Mouse (Mus musculus) G1E (cell line): ENCODE measurements around the gene Rsph6a.

Experiments
- CTCF ChIP-seq: IDR thresholded peaks from 2 replicates; pipeline ENCODE4 v1.5.1; 2012; ENCODE audit warnings: low read depth, low read length, inconsistent platforms, mixed read lengths
- GATA1 ChIP-seq: IDR thresholded peaks from 2 replicates; pipeline ENCODE4 v1.6.1; 2012; ENCODE audit warnings: borderline replicate concordance, low read length, inconsistent platforms, mixed read lengths
- POLR2AphosphoS5 ChIP-seq: IDR thresholded peaks from 2 replicates; pipeline ENCODE4 v1.6.1; 2012; ENCODE audit warnings: low read depth, low read length, inconsistent platforms; ENCODE audit not compliant: insufficient replicate concordance
- TAL1 ChIP-seq: conservative IDR thresholded peaks from 2 replicates; pipeline ENCODE4 v1.6.1; 2012; ENCODE audit warnings: low read depth, low read length, inconsistent platforms, mixed read lengths

DNA sequence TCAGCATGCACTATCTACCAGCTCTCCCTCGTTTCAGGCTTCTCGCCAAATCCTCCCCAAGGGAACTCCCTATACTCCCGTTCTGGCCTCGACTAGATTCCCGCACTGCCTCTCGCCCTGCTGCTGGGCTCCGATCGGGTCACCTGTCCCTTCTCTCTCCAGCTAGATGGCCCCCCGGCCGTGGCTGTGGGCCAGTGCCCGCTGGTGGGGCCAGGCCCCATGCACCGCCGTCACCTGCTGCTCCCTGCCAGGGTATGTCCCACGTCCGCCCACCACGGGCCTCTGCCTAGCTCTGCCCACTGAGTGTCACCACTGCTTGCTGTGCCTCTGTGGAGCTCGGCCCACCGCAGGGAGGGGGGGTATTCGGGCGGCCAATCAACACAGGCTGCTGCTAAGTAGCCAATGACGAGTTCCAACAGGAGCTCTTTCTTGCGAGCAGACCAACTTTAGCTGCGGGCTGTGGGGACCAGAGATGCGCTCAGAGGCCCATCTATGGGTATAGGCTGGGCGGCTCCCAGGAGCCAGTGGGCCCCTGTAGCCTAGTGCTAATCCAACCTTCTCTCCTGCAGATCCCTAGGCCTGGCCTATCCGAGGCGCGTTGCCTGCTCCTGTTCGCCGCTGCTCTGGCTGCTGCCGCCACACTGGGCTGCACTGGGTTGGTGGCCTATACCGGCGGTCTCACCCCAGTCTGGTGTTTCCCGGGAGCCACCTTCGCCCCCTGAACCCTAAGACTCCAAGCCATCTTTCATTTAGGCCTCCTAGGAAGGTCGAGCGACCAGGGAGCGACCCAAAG, 38.1 kb downstream of the Rsph6a start:
- no peak for TF ChIP-seq CTCF
- TF ChIP-seq TAL1, result no peak
- TF ChIP-seq POLR2AphosphoS5, result no peak
- no peak for TF ChIP-seq GATA1
